Mouse (Mus musculus) stomach, postnatal 0 days (tissue): ENCODE data around the gene Tbc1d7. TPM values are rescaled to one million over a fixed set of nuclear protein-coding genes. Genes with fewer than 3 reads are reported as not detected.

ENCODE experiments used
- ATAC-seq: fragments of 200-750 bp; cut with Nextera tagmentation; 2 replicates; pipeline ENCODE4 v1.8.0; 2017; ENCODE audit not compliant: low FRiP score, low TSS enrichment
- DNase-seq: peaks from one replicate; pipeline ENCODE4 v3.0.0-alpha.2; 2016; ENCODE audit warnings: low spot score
- H3K27ac ChIP-seq: fragments of 300-500 bp; sonication (generic); replicated peaks from 2 replicates; pipeline ENCODE4 v1.5.1; 2014; ENCODE audit warnings: mild to moderate bottlenecking, control low read depth
- H3K27me3 ChIP-seq: fragments of 300-500 bp; sonication (generic); 2 replicates; pipeline ENCODE4 v1.6.1; 2014; ENCODE audit warnings: low read length; ENCODE audit not compliant: control insufficient read depth, insufficient read depth
- H3K36me3 ChIP-seq: fragments of 300-500 bp; sonication (generic); 2 replicates; pipeline ENCODE4 v1.6.1; 2014; ENCODE audit warnings: low read length, mixed read lengths; ENCODE audit not compliant: control insufficient read depth, insufficient read depth
- H3K4me1 ChIP-seq: fragments of 300-500 bp; sonication (generic); replicated peaks from 2 replicates; pipeline ENCODE4 v1.6.1; 2014; ENCODE audit warnings: antibody characterized with exemption; ENCODE audit not compliant: control insufficient read depth, insufficient read depth
- H3K4me2 ChIP-seq: fragments of 300-500 bp; sonication (generic); replicated peaks from 2 replicates; pipeline ENCODE4 v1.6.1; 2014; ENCODE audit warnings: low read depth, mild to moderate bottlenecking, control low read depth, moderate library complexity
- H3K4me3 ChIP-seq: fragments of 300-500 bp; sonication (generic); 2 replicates; pipeline ENCODE4 v1.5.1; 2014; ENCODE audit warnings: low read depth, low read length, control low read depth
- H3K9ac ChIP-seq: fragments of 300-500 bp; sonication (generic); 2 replicates; pipeline ENCODE4 v1.6.1; 2014; ENCODE audit warnings: mild to moderate bottlenecking, low read length, control low read depth, mixed read lengths
- H3K9me3 ChIP-seq: fragments of 300-500 bp; sonication (generic); 2 replicates; pipeline ENCODE4 v1.6.1; 2016; ENCODE audit warnings: low read length; ENCODE audit not compliant: control insufficient read depth
- CTCF ChIP-seq: IDR thresholded peaks from 2 replicates; pipeline ENCODE4 v1.5.1; 2016; ENCODE audit warnings: antibody characterized with exemption, low read depth, mild to moderate bottlenecking, moderate library complexity
- EP300 ChIP-seq: optimal IDR thresholded peaks from 2 replicates; pipeline ENCODE3; 2016; ENCODE audit warnings: antibody characterized with exemption
- WGBS: fragments of 180-500 bp; shearing (Covaris S2); extraction: QIAGEN DNeasy Blood & Tissue Kit; methylation state at CpG from one replicate; pipeline ENCODE4 v1.1.7; 2014; 5-methylcytosine and 5-hydroxymethylcytosine counted together
- polyA plus RNA-seq: library from polyadenylated mRNA; unstranded; fragments of >200 nt; fragmentation: Nextera tagmentation; extraction: Ambion mirVana; gene quantifications from 2 replicates; pipeline ENCODE4 v1.2.1, GENCODE M21; 2015

Gene Tbc1d7
- polyA plus RNA-seq, 1 experiment from 2014 or later = 31.3 TPM

GRCm38 (mm10) chr13:43112707-43113106, 58.6 kb downstream of the Tbc1d7 start:
- no peaks in the 10 kb centered on the region for H3K27me3 ChIP-seq
- no peaks in the 10 kb centered on the region for H3K9me3 ChIP-seq
- WGBS = 80% methylated on average over 3 of the region's 3 CpGs
- no peak overlapping the region for H3K4me2 ChIP-seq
- TF ChIP-seq CTCF = no peak
- no peak for TF ChIP-seq EP300
- ATAC-seq (no peak), DNase-seq (no peak)
- H3K4me1 ChIP-seq = no peaks in the 10 kb centered on the region
- no peak overlapping the region for H3K4me3 ChIP-seq
- no peaks in the 10 kb centered on the region for H3K36me3 ChIP-seq
- H3K27ac ChIP-seq = no peak overlapping the region
- H3K9ac ChIP-seq = no peak overlapping the region

DNA sequence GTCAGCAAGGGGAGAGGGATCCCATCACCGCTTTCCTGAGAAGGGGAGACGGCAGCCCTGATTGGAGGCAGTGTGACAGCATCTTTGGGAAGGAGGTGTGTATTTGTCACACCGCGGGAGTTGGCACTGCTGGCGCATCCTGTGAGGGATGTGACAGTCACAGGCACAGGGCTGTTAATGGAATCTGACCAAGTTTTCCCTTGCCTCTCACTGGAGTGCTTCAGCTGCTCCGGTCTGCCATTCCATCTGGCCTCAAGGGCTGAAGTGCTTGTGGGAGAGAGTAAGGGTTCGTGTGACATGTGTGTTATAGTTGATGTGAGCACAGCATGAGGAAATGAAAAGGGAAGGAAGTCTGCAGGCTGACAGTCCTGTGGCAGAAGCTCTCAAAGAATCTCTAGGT, 59.0 kb downstream of the Tbc1d7 start:
- Histone ChIP-seq H3K27me3 (no peaks in the 10 kb centered on the region), H3K4me2 (no peak overlapping the region), H3K36me3 (no peaks in the 10 kb centered on the region), H3K9me3 (no peaks in the 10 kb centered on the region), H3K4me1 (no peaks in the 10 kb centered on the region), H3K9ac (no peak overlapping the region), H3K4me3 (no peak overlapping the region), H3K27ac (no peak overlapping the region)
- WGBS = 69% methylated on average over 7 of the region's 7 CpGs
- no peak for TF ChIP-seq CTCF
- DNase-seq (no peak), ATAC-seq (no peak)

DNA sequence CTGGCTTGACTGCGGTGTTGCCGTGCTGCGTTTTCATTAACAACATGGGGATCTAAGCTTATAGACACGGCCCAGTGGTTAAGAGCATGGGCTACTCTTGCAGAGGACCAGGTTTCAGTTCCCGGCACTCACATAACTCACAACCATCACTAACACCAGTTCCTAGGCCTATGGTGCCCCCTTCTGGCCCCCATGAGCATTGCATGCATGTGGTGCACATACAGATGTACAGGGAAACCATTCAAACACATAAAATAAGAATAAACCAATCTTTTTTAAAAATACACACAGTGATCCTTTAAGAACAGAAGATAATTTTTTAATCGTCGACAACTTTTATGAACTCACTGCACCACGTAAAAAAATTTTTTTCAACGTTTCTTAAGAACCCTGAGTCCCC, 66.8 kb downstream of the Tbc1d7 start:
- DNase-seq = no peak
- no peaks in the 10 kb centered on the region for H3K4me1 ChIP-seq
- ATAC-seq = no peak
- H3K36me3 ChIP-seq = no peaks in the 10 kb centered on the region
- no peak overlapping the region for H3K4me3 ChIP-seq
- H3K27ac ChIP-seq = no peak overlapping the region
- no peaks in the 10 kb centered on the region for H3K27me3 ChIP-seq
- no peak for TF ChIP-seq EP300
- TF ChIP-seq CTCF = peak; percentile 26; the same call in 1 of the 2 replicates
- no peak overlapping the region for H3K4me2 ChIP-seq
- H3K9me3 ChIP-seq = peaks cover 3% of the 10 kb centered on the region; the same call in 1 of the 2 replicates
- 92% methylated on average over 9 of the region's 9 CpGs for WGBS
- no peak overlapping the region for H3K9ac ChIP-seq

DNA sequence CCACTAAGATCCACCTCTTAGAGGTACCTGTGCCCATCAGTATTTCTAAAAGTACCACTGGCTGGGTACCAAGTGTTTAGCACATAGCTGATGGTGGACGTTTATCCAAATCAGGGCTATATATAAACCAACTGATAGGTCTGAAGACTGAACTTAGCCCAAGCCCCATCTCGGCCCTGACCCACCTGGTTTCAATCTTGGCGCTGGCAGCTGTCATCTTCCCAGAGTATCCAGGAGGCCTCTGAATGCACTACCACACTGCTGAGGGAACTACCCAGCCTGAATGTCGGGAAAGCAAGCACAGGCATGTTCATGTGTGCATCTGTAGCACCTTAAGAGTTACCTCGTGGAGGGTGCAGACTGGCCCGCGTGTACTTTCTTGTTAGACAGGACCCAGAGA, 68.4 kb downstream of the Tbc1d7 start:
- Histone ChIP-seq H3K36me3 (no peaks in the 10 kb centered on the region), H3K9me3 (peaks cover 3% of the 10 kb centered on the region; the same call in 1 of the 2 replicates), H3K4me3 (no peak overlapping the region), H3K9ac (no peak overlapping the region), H3K27ac (no peak overlapping the region), H3K4me2 (no peak overlapping the region), H3K27me3 (no peaks in the 10 kb centered on the region), H3K4me1 (no peaks in the 10 kb centered on the region)
- DNase-seq (no peak), ATAC-seq (no peak)
- WGBS = 64% methylated on average over 7 of the region's 7 CpGs
- TF ChIP-seq CTCF (no peak), EP300 (no peak)

Other genes with a start within 250 kb of the Tbc1d7 start
- gene Gfod1, start 132.7 kb upstream of the Tbc1d7 start, polyA plus RNA-seq = 0.57 and 1.1 TPM in 2 replicates
- gene Sirt5, start 194.0 kb upstream of the Tbc1d7 start, polyA plus RNA-seq = 12.5 and 13.6 TPM in 2 replicates
- 118 and 119 TPM in 2 replicates for gene Nol7, start 226.9 kb upstream of the Tbc1d7 start, polyA plus RNA-seq